Mouse (Mus musculus) myocyte (in vitro differentiated cells): ENCODE measurements around the gene Trp53rkb.

Source experiments
- E2F4 ChIP-seq: IDR thresholded peaks from one replicate; pipeline ENCODE4 v1.6.1; 2011; ENCODE audit warnings: mild to moderate bottlenecking, control low read depth, moderate library complexity; ENCODE audit not compliant: insufficient read depth
- MAX ChIP-seq: IDR thresholded peaks from one replicate; pipeline ENCODE4 v1.6.1; 2011; ENCODE audit warnings: low read depth, mild to moderate bottlenecking, control low read depth
- POLR2A ChIP-seq: IDR thresholded peaks from one replicate; pipeline ENCODE4 v1.6.1; 2011; ENCODE audit warnings: low read depth, mild to moderate bottlenecking, control low read depth, moderate library complexity; ENCODE audit not compliant: insufficient read length
- USF1 ChIP-seq: IDR thresholded peaks from one replicate; pipeline ENCODE4 v1.6.1; 2011; ENCODE audit warnings: low read depth, mild to moderate bottlenecking, control low read depth, moderate library complexity

DNA sequence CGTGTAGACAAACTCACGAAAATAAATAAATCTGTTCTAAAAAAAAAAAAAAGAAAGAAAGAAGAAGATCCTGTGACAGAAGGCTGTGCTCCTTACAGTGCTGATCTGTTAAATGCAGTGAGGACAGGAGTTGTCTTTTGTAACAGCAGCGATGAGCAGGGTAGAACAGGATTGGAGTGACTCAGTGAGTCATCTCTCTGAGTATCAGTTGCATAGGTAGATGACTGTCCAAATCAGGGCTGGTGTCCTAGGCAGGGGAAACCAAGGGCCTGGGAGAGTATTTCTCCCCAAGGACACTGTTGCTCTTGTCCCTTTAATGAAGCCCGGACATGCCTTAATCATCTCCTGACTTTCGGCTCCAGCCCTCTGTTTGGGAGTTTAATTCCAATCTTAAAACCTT, 17.2 kb downstream of the Trp53rkb start:
- TF ChIP-seq POLR2A = no peak
- no peak for TF ChIP-seq MAX
- TF ChIP-seq USF1 = no peak
- TF ChIP-seq E2F4 = no peak
